Mouse (Mus musculus) hematopoietic stem cell, adult 5-6 weeks (primary cell): ENCODE measurements around the gene Rpl18. TPM values are rescaled to one million over a fixed set of nuclear protein-coding genes. Genes with fewer than 3 reads are reported as not detected.

Source experiments
- ATAC-seq, 2 experiments: fragments of 125-278 bp in 1 of 2; replicated peaks in 1 of 2; 2 replicates each; pipeline ENCODE4 v1.8.0; 2016 to 2017; ENCODE audit warnings: inconsistent platforms in 2 of 2, mild to moderate bottlenecking in 2 of 2, moderate number of reproducible peaks in 2 of 2, low read depth in 1 of 2, moderate TSS enrichment in 1 of 2; ENCODE audit not compliant: low FRiP score in 2 of 2, poor library complexity in 2 of 2, severe bottlenecking in 2 of 2, insufficient read depth in 1 of 2, low TSS enrichment in 1 of 2
- total RNA-seq: library from RNA; stranded (forward); fragments of 172-1452, 232-1000 nt; gene quantifications from 2 replicates; pipeline ENCODE4 v1.2.3, GENCODE M21; 2017

The Rpl18 gene
- total RNA-seq, 1 experiment from 2014 or later = 1,816 TPM

- no peak for ATAC-seq
Measured at GRCm38 (mm10) chr7:45695098-45695497, 20.2 kb upstream of the Rpl18 start.

GRCm38 (mm10) chr7:45697894-45698293 is 17.4 kb upstream of the Rpl18 start:
- ATAC-seq = no peak

GRCm38 (mm10) chr7:45699523-45700141 is 15.6 kb upstream of the Rpl18 start, which contains the start of gene Car11:
Gene Car11 (plus strand): TSS chr7:45699843.
- ATAC-seq = no peak

- 0 out of 4 replicates have a peak, but pooled peaks of 1 of the 2 experiments have one; percentile 13 for ATAC-seq
Measured at GRCm38 (mm10) chr7:45700301-45701015, 14.8 kb upstream of the Rpl18 start.

GRCm38 (mm10) chr7:45701072-45701471 is 14.2 kb upstream of the Rpl18 start:
- no peak for ATAC-seq

GRCm38 (mm10) chr7:45701607-45702006 is 13.7 kb upstream of the Rpl18 start:
- ATAC-seq = no peak

- ATAC-seq = no peak
Measured at GRCm38 (mm10) chr7:45702316-45702715, 12.9 kb upstream of the Rpl18 start.

GRCm38 (mm10) chr7:45702809-45703520 is 12.3 kb upstream of the Rpl18 start:
- no peak for ATAC-seq

- ATAC-seq = no peak
Measured at GRCm38 (mm10) chr7:45703521-45704033, 11.7 kb upstream of the Rpl18 start.

GRCm38 (mm10) chr7:45704046-45704559 is 11.2 kb upstream of the Rpl18 start:
- ATAC-seq = peak; percentile 16 to 30

GRCm38 (mm10) chr7:45704730-45705442 is 10.4 kb upstream of the Rpl18 start, which contains the start of gene Dbp:
Gene Dbp (plus strand): TSS chr7:45705088.
- peak; percentile 79 to 81 for ATAC-seq

GRCm38 (mm10) chr7:45705443-45705864 is 9.8 kb upstream of the Rpl18 start:
- no peak for ATAC-seq

- no peak for ATAC-seq
Measured at GRCm38 (mm10) chr7:45705873-45706281, 9.4 kb upstream of the Rpl18 start.

GRCm38 (mm10) chr7:45706721-45707241 is 8.5 kb upstream of the Rpl18 start:
- peak in 1 of 2 experiments; percentile 0; a peak in 1 of 4 replicates for ATAC-seq

- peak; percentile 35 to 43 for ATAC-seq
Measured at GRCm38 (mm10) chr7:45707375-45707967, 7.8 kb upstream of the Rpl18 start.

- ATAC-seq = no peak
Measured at GRCm38 (mm10) chr7:45708221-45708761, 7.0 kb upstream of the Rpl18 start.
